Mouse (Mus musculus) intestine, embryonic 14.5 days (tissue): Measurements from ENCODE around the gene Tmem9b. TPM values are rescaled to one million over a fixed set of nuclear protein-coding genes. Genes with fewer than 3 reads are reported as not detected.

Source experiments
- ATAC-seq: fragments of 200-750 bp; cut with Nextera tagmentation; replicated peaks from 2 replicates; pipeline ENCODE4 v1.8.0; 2017; ENCODE audit warnings: low read depth, moderate number of reproducible peaks, moderate TSS enrichment, moderate library complexity; ENCODE audit not compliant: low FRiP score, low TSS enrichment
- DNase-seq: peaks from one replicate; pipeline ENCODE4 v3.0.0-alpha.2; 2018; ENCODE audit warnings: low spot score
- H3K27ac ChIP-seq: fragments of 300-500 bp; sonication (generic); 2 replicates; pipeline ENCODE4 v1.5.1; 2014; ENCODE audit warnings: low read depth, mild to moderate bottlenecking, control low read depth
- H3K27me3 ChIP-seq: fragments of 300-500 bp; sonication (generic); replicated peaks from 2 replicates; pipeline ENCODE4 v1.6.1; 2014; ENCODE audit warnings: low read length, control low read depth; ENCODE audit not compliant: control insufficient read depth, insufficient read depth
- H3K36me3 ChIP-seq: fragments of 300-500 bp; sonication (generic); 2 replicates; pipeline ENCODE4 v1.6.1; 2014; ENCODE audit warnings: low read length, control low read depth; ENCODE audit not compliant: control insufficient read depth, insufficient read depth
- H3K4me1 ChIP-seq: fragments of 300-500 bp; sonication (generic); replicated peaks from 2 replicates; pipeline ENCODE4 v1.6.1; 2014; ENCODE audit warnings: low read length, control low read depth, mixed read lengths; ENCODE audit not compliant: control insufficient read depth, insufficient read depth
- H3K4me2 ChIP-seq: fragments of 300-500 bp; sonication (generic); 2 replicates; pipeline ENCODE4 v1.6.1; 2014; ENCODE audit warnings: low read length
- H3K4me3 ChIP-seq: fragments of 300-500 bp; sonication (generic); 2 replicates; pipeline ENCODE4 v1.5.1; 2014; ENCODE audit warnings: low read depth, low read length, control low read depth, mixed read lengths
- H3K9ac ChIP-seq: fragments of 300-500 bp; sonication (generic); 2 replicates; pipeline ENCODE4 v1.6.1; 2014; ENCODE audit warnings: mild to moderate bottlenecking, low read length
- H3K9me3 ChIP-seq: fragments of 300-500 bp; sonication (generic); 2 replicates; pipeline ENCODE4 v1.6.1; 2016; ENCODE audit warnings: low read length, control low read depth; ENCODE audit not compliant: control insufficient read depth
- WGBS: fragments of 180-500 bp; shearing (Covaris S2); extraction: QIAGEN DNeasy Blood & Tissue Kit; methylation state at CpG from one replicate; pipeline ENCODE4 v1.1.7; 2014; 5-methylcytosine and 5-hydroxymethylcytosine counted together
- polyA plus RNA-seq: library from polyadenylated mRNA; unstranded; fragments of >200 nt; fragmentation: Nextera tagmentation; extraction: Ambion mirVana; gene quantifications from 2 replicates; pipeline ENCODE4 v1.2.1, GENCODE M21; 2014

The Tmem9b gene
- polyA plus RNA-seq: 51.3 and 52.2 TPM in 2 replicates

- H3K27ac ChIP-seq: peak within 1 kb of the TSS; percentile 78
- H3K4me2 ChIP-seq: peak within 1 kb of the TSS; percentile 90
- ATAC-seq (peak; percentile 88), DNase-seq (peak; percentile 87)
- no peaks in the 10 kb centered on the region for H3K27me3 ChIP-seq
- no peaks in the 10 kb centered on the region for H3K9me3 ChIP-seq
- H3K36me3 ChIP-seq: no peaks in the 10 kb centered on the region
- peak within 1 kb of the TSS; percentile 85 for H3K4me3 ChIP-seq
- peaks cover 5% of the 10 kb centered on the region for H3K4me1 ChIP-seq
- under 1% methylated on average over 73 of the region's 74 CpGs for WGBS
- H3K9ac ChIP-seq: peak within 1 kb of the TSS; percentile 88
Observed at GRCm38 (mm10) chr7:109752008-109752925, at the start of gene Tmem9b. TSS of gene Tmem9b (minus strand) at chr7:109752875.

- Histone ChIP-seq H3K9ac (no peak overlapping the region), H3K9me3 (no peaks in the 10 kb centered on the region), H3K4me2 (no peak overlapping the region), H3K36me3 (no peaks in the 10 kb centered on the region), H3K27me3 (no peaks in the 10 kb centered on the region), H3K4me3 (no peak overlapping the region), H3K4me1 (no peaks in the 10 kb centered on the region), H3K27ac (no peak overlapping the region)
- 83% methylated on average over 4 of the region's 4 CpGs for WGBS
- DNase-seq (no peak), ATAC-seq (no peak)
Observed at GRCm38 (mm10) chr7:109800626-109801025, 48.0 kb upstream of the Tmem9b start.

- H3K27me3 ChIP-seq: no peaks in the 10 kb centered on the region
- H3K9ac ChIP-seq: no peak overlapping the region
- no peak for ATAC-seq
- H3K4me1 ChIP-seq: no peaks in the 10 kb centered on the region
- 69% methylated on average over 11 of the region's 11 CpGs for WGBS
- H3K27ac ChIP-seq: no peak overlapping the region
- H3K4me2 ChIP-seq: no peak overlapping the region
- no peak for DNase-seq
- H3K36me3 ChIP-seq: no peaks in the 10 kb centered on the region
- H3K9me3 ChIP-seq: no peaks in the 10 kb centered on the region
- no peak overlapping the region for H3K4me3 ChIP-seq
Observed at GRCm38 (mm10) chr7:109799168-109799567, 46.5 kb upstream of the Tmem9b start.

GRCm38 (mm10) chr7:109795564-109795963 lies 42.9 kb upstream of the Tmem9b start:
- no peak for ATAC-seq
- H3K4me3 ChIP-seq: no peak overlapping the region
- H3K4me1 ChIP-seq: no peaks in the 10 kb centered on the region
- WGBS: 59% methylated on average over 5 of the region's 5 CpGs
- no peak for DNase-seq
- H3K4me2 ChIP-seq: no peak overlapping the region
- H3K27me3 ChIP-seq: no peaks in the 10 kb centered on the region
- H3K27ac ChIP-seq: no peak overlapping the region
- no peak overlapping the region for H3K9ac ChIP-seq
- H3K9me3 ChIP-seq: no peaks in the 10 kb centered on the region
- H3K36me3 ChIP-seq: no peaks in the 10 kb centered on the region

- Histone ChIP-seq H3K9me3 (no peaks in the 10 kb centered on the region), H3K27me3 (no peaks in the 10 kb centered on the region), H3K4me1 (no peaks in the 10 kb centered on the region), H3K4me2 (no peak overlapping the region), H3K36me3 (no peaks in the 10 kb centered on the region), H3K9ac (no peak overlapping the region), H3K4me3 (no peak overlapping the region), H3K27ac (no peak overlapping the region)
- 77% methylated on average over 2 of the region's 2 CpGs for WGBS
- ATAC-seq (no peak), DNase-seq (no peak)
Observed at GRCm38 (mm10) chr7:109794556-109794955, 41.9 kb upstream of the Tmem9b start.

- peak; percentile 75 for DNase-seq
- no peak overlapping the region for H3K4me3 ChIP-seq
- no peak overlapping the region for H3K27ac ChIP-seq
- ATAC-seq: peak; percentile 58; the same call in 1 of the 2 replicates
- no peaks in the 10 kb centered on the region for H3K9me3 ChIP-seq
- H3K36me3 ChIP-seq: no peaks in the 10 kb centered on the region
- H3K4me1 ChIP-seq: no peaks in the 10 kb centered on the region
- no peaks in the 10 kb centered on the region for H3K27me3 ChIP-seq
- 83% methylated on average over 2 of the region's 2 CpGs for whole genome bisulfite sequencing
- H3K9ac ChIP-seq: no peak overlapping the region
- no peak overlapping the region for H3K4me2 ChIP-seq
Observed at GRCm38 (mm10) chr7:109792759-109793158, 40.1 kb upstream of the Tmem9b start.

GRCm38 (mm10) chr7:109790818-109791217 lies 38.1 kb upstream of the Tmem9b start:
- Histone ChIP-seq H3K4me3 (no peak overlapping the region), H3K9me3 (no peaks in the 10 kb centered on the region), H3K27me3 (no peaks in the 10 kb centered on the region), H3K4me1 (no peaks in the 10 kb centered on the region), H3K9ac (no peak overlapping the region), H3K27ac (no peak overlapping the region), H3K4me2 (no peak overlapping the region), H3K36me3 (no peaks in the 10 kb centered on the region)
- 72% methylated on average over 3 of the region's 3 CpGs for WGBS
- DNase-seq (no peak), ATAC-seq (no peak)

- H3K27me3 ChIP-seq: peaks cover 5% of the 10 kb centered on the region
- H3K4me2 ChIP-seq: no peak overlapping the region
- H3K27ac ChIP-seq: no peak overlapping the region
- no peak overlapping the region for H3K9ac ChIP-seq
- H3K9me3 ChIP-seq: no peaks in the 10 kb centered on the region
- H3K4me3 ChIP-seq: no peak overlapping the region
- no peaks in the 10 kb centered on the region for H3K4me1 ChIP-seq
- no peak for DNase-seq
- no peak for ATAC-seq
- 81% methylated on average over 2 of the region's 2 CpGs for WGBS
- no peaks in the 10 kb centered on the region for H3K36me3 ChIP-seq
Observed at GRCm38 (mm10) chr7:109787860-109788259, 35.2 kb upstream of the Tmem9b start.

- H3K4me1 ChIP-seq: peaks cover 6% of the 10 kb centered on the region; the same call in 1 of the 2 replicates
- peaks cover 49% of the 10 kb centered on the region for H3K27me3 ChIP-seq
- DNase-seq (no peak), ATAC-seq (no peak)
- H3K36me3 ChIP-seq: no peaks in the 10 kb centered on the region
- WGBS: 39% methylated on average over 7 of the region's 7 CpGs
- H3K4me2 ChIP-seq: no peak overlapping the region
- no peaks in the 10 kb centered on the region for H3K9me3 ChIP-seq
- no peak overlapping the region for H3K27ac ChIP-seq
- no peak overlapping the region for H3K9ac ChIP-seq
- no peak overlapping the region for H3K4me3 ChIP-seq
Observed at GRCm38 (mm10) chr7:109783281-109783680, 30.6 kb upstream of the Tmem9b start.
